Mouse (Mus musculus) C3H10T1/2 (cell line): Measurements from ENCODE around the gene Arid3b. TPM values are rescaled to one million over a fixed set of nuclear protein-coding genes. Genes with fewer than 3 reads are reported as not detected.

ENCODE experiments used
- polyA plus RNA-seq, 2 experiments: library from polyadenylated mRNA; unstranded; fragments of >200 nt; fragmentation: generic; extraction: Trizol; gene quantifications; one replicate each; pipeline ENCODE4 v1.2.1; 2012; ENCODE audit warnings: missing spikeins in 2 of 2

The Arid3b gene
- polyA plus RNA-seq: 1 to 10 TPM in 1 of 2 experiments, under 1 TPM in 1; 0.41 to 1.1 TPM

GRCm38 (mm10) chr9:57836581-57837170, at the start of gene Arid3b:
Gene Arid3b (minus strand): TSS chr9:57836793.

DNA sequence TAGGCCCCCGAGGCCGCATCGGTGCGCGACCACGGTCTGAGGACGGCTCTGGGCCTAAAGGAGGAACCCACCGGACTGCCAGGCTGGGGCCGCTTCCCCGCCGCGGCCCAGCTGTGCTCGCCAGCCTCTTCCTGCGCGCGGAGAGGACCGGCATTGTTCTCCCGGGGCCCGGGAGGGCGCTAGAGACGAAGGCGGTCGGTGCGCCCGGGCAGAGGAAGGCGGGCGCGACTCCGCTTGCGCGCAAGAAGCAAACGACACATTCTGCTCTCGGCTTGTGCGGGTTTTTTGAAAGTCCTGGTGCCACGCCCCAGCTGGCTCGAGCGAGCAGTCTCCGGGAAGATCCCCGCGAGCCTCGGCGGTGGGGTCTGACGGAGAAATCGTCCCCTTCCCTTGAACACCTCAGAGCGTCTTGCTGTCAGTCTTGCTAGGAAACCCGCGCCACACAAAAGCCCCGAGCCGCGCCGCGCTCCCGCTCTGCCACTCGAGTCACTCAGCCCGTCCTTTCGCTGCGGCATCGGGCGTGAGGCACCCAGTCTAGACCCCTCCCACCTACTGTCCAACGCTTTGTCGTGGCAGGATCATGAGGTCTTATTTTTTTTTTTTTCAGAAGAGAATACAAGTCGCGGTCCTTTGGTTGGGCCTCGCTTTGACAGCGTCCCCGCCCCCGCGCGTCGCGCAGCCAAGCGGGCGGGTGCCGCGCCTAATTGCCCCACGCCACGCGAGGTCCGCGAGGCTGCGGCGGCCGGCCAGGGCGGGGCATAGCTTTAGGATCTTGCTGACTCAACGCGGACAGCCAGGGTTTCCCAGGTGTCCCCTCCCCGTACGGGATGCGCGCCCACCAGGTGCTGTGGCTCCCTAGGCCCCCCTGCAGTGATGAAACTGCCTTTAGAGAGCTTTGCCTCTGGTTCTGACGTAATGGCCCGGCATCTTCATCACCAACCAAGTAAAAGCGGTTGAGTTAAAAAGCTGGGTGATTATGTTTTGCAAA, 70.9 kb downstream of the Arid3b start, which contains the start of gene Clk3:
Gene Clk3 (minus strand): TSS at position 497 of the 988 bp plus-strand sequence.

Other genes with a start within 250 kb of the Arid3b start
- 1 to 10 TPM in 1 of 2 experiments, under 1 TPM in 1; 0.68 to 9.3 TPM for gene Ulk3, start 247.3 kb downstream of the Arid3b start, polyA plus RNA-seq
- gene Cplx3, start 230.5 kb downstream of the Arid3b start, polyA plus RNA-seq: under 1 TPM in 1 of 2 experiments, not detected in 1; 0.07 TPM
- gene Lman1l, start 216.0 kb downstream of the Arid3b start, polyA plus RNA-seq: under 1 TPM; 0.05 to 0.18 TPM
- 10 to 100 TPM; 59.7 to 79.1 TPM for gene Csk, start 183.2 kb downstream of the Arid3b start, polyA plus RNA-seq
- not detected for gene Cyp1a2, start 153.1 kb downstream of the Arid3b start, polyA plus RNA-seq
- gene Cyp1a1, start 148.9 kb downstream of the Arid3b start, polyA plus RNA-seq: under 1 TPM in 1 of 2 experiments, not detected in 1; 0.11 TPM
- 10 to 100 TPM in 1 of 2 experiments, 1 to 10 TPM in 1; 7.7 to 13.8 TPM for gene Edc3, start 128.3 kb downstream of the Arid3b start, polyA plus RNA-seq
- 10 to 100 TPM; 15.2 to 38.2 TPM for gene Clk3, start 70.9 kb downstream of the Arid3b start, polyA plus RNA-seq
- 10 to 100 TPM; 82.1 to 87.2 TPM for gene Ubl7, start 74.2 kb upstream of the Arid3b start, polyA plus RNA-seq
- gene Sema7a, start 103.3 kb upstream of the Arid3b start, polyA plus RNA-seq: 1 to 10 TPM; 2.6 to 4.8 TPM
- gene Cyp11a1, start 169.6 kb upstream of the Arid3b start, polyA plus RNA-seq: not detected
- gene Stra6, start 227.0 kb upstream of the Arid3b start, polyA plus RNA-seq: 1 to 10 TPM in 1 of 2 experiments, under 1 TPM in 1; 0.15 to 4.2 TPM